Mouse (Mus musculus): ENCODE results near the gene Pkdcc.

DNA sequence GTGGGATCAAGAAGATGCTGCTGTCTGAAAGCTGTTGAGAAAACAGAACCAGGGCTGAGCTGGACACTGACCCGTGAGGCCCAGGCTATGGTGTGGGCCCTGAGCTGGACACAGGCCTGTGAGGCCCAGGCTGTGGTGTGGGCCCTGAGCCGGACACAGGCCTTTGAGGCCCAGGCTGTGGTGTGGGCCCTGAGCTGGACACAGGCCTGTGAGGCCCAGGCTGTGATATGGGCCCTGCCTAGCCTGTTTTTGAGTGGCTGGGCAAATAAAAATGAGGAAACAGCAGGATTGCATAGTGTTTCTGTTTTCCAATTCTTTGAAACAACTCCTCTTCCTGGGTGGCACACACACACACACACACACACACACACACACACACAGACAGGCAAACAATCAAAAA, 2.7 kb upstream of the Pkdcc start:
- TF ChIP-seq CTCF (IDR thresholded peaks at IDR 0.05; ENCODE audit: borderline replicate concordance, insufficient read depth, low read depth, low read length) (no peak), POLR2A (IDR thresholded peaks at IDR 0.05; ENCODE audit: borderline replicate concordance, insufficient read depth, low read length) (no peak)

Measured in cerebellum, adult 2 months (tissue).